Mouse (Mus musculus) liver, embryonic 14.5 days (tissue): ENCODE data around the gene Man1a2. TPM values are rescaled to one million over a fixed set of nuclear protein-coding genes. Genes with fewer than 3 reads are reported as not detected.

Source experiments
- ATAC-seq: fragments of 200-750 bp; cut with Nextera tagmentation; 2 replicates; pipeline ENCODE4 v1.8.0; 2017; ENCODE audit warnings: moderate number of reproducible peaks, mild to moderate bottlenecking, moderate library complexity; ENCODE audit not compliant: insufficient read depth
- DNase-seq, 3 experiments: peaks; one replicate each; pipeline ENCODE4 v3.0.0-alpha.2; 2012 to 2013; ENCODE audit warnings: low read depth in 3 of 3, low spot score in 3 of 3
- H3K27ac ChIP-seq: fragments of 300-500 bp; sonication (generic); 2 replicates; pipeline ENCODE4 v1.5.1; 2014; ENCODE audit warnings: moderate library complexity, mild to moderate bottlenecking, control low read depth, inconsistent platforms
- H3K27me3 ChIP-seq: fragments of 300-500 bp; sonication (generic); 2 replicates; pipeline ENCODE4 v1.6.1; 2014; ENCODE audit warnings: mild to moderate bottlenecking, low read length, moderate library complexity; ENCODE audit not compliant: control insufficient read depth, insufficient read depth
- H3K36me3 ChIP-seq: fragments of 300-500 bp; sonication (generic); replicated peaks from 2 replicates; pipeline ENCODE4 v1.6.1; 2014; ENCODE audit warnings: low read depth; ENCODE audit not compliant: control insufficient read depth, insufficient read depth
- H3K4me1 ChIP-seq, 2 experiments: fragments of 200-500 bp in 1 of 2; fragments of 300-500 bp in 1 of 2; sonication (generic) in 1 of 2; replicated peaks; 2 replicates each; pipeline ENCODE4 v1.6.1; 2012 to 2014; ENCODE audit warnings: antibody characterized with exemption in 1 of 2, inconsistent platforms in 1 of 2, low read length in 1 of 2; ENCODE audit not compliant: control insufficient read depth in 2 of 2, insufficient read depth in 2 of 2
- H3K4me2 ChIP-seq: fragments of 300-500 bp; sonication (generic); 2 replicates; pipeline ENCODE4 v1.6.1; 2014; ENCODE audit warnings: low read depth, mild to moderate bottlenecking, control low read depth, moderate library complexity
- H3K4me3 ChIP-seq, 2 experiments: fragments of 200-500 bp in 1 of 2; fragments of 300-500 bp in 1 of 2; sonication (generic) in 1 of 2; 2 replicates each; pipeline ENCODE4 v1.5.1; 2012 to 2014; ENCODE audit warnings: low read depth in 2 of 2, low read length in 2 of 2, mild to moderate bottlenecking in 2 of 2, control low read depth in 1 of 2, inconsistent platforms in 1 of 2, moderate library complexity in 1 of 2; ENCODE audit not compliant: insufficient read depth in 1 of 2
- H3K9ac ChIP-seq: fragments of 300-500 bp; sonication (generic); replicated peaks from 2 replicates; pipeline ENCODE4 v1.6.1; 2014; ENCODE audit warnings: mild to moderate bottlenecking, control low read depth, moderate library complexity
- H3K9me3 ChIP-seq: fragments of 300-500 bp; sonication (generic); 2 replicates; pipeline ENCODE4 v1.6.1; 2016; ENCODE audit warnings: low read length, mixed read lengths; ENCODE audit not compliant: control insufficient read depth
- CTCF ChIP-seq: IDR thresholded peaks from 2 replicates; pipeline ENCODE4 v1.5.1; 2016; ENCODE audit warnings: antibody characterized with exemption, low read depth, control low read depth
- EP300 ChIP-seq: IDR thresholded peaks from 2 replicates; pipeline ENCODE4 v1.6.1; 2016; ENCODE audit warnings: antibody characterized with exemption, low read depth
- WGBS: fragments of 180-500 bp; shearing (Covaris S2); extraction: QIAGEN DNeasy Blood & Tissue Kit; methylation state at CpG from one replicate; pipeline ENCODE4 v1.1.7; 2014; ENCODE audit not compliant: insufficient replicate concordance; 5-methylcytosine and 5-hydroxymethylcytosine counted together
- polyA plus RNA-seq, 2 experiments: library from polyadenylated mRNA; depleted of rRNA in 1 of 2; stranded (reverse) in 1 of 2; unstranded in 1 of 2; fragments of >200 nt; fragmentation: Nextera tagmentation in 1 of 2; extraction: Ambion mirVana in 1 of 2; gene quantifications; 2 replicates each; pipeline versions ENCODE4 v1.2.1 to v1.2.3; 2012 to 2014

Man1a2 gene
- polyA plus RNA-seq, 2 experiments: 3.7 to 27.9 TPM

- no peaks in the 10 kb centered on the region for H3K4me1 ChIP-seq
- no peaks in the 10 kb centered on the region for H3K36me3 ChIP-seq
- H3K27me3 ChIP-seq: no peaks in the 10 kb centered on the region
- WGBS: 76% methylated on average over 2 of the region's 2 CpGs
- DNase-seq: no peak
- TF ChIP-seq CTCF: no peak
- no peak for TF ChIP-seq EP300
- no peak overlapping the region for H3K9ac ChIP-seq
- H3K4me2 ChIP-seq: no peak overlapping the region
- no peak overlapping the region for H3K27ac ChIP-seq
- no peak for ATAC-seq
- no peak overlapping the region for H3K4me3 ChIP-seq
- no peaks in the 10 kb centered on the region for H3K9me3 ChIP-seq
Measured at GRCm38 (mm10) chr3:100604539-100604938, 80.8 kb downstream of the Man1a2 start.

- H3K4me1 ChIP-seq: no peaks in the 10 kb centered on the region
- H3K27ac ChIP-seq: no peak overlapping the region
- no peak overlapping the region for H3K4me2 ChIP-seq
- TF ChIP-seq CTCF: no peak
- no peak for TF ChIP-seq EP300
- 66% methylated on average over 2 of the region's 2 CpGs for WGBS
- no peaks in the 10 kb centered on the region for H3K9me3 ChIP-seq
- ATAC-seq: no peak
- H3K36me3 ChIP-seq: no peaks in the 10 kb centered on the region
- DNase-seq: no peak
- no peak overlapping the region for H3K4me3 ChIP-seq
- H3K27me3 ChIP-seq: no peaks in the 10 kb centered on the region
- no peak overlapping the region for H3K9ac ChIP-seq
Measured at GRCm38 (mm10) chr3:100599265-100599820, 86.0 kb downstream of the Man1a2 start.

GRCm38 (mm10) chr3:100591053-100591452, 94.2 kb downstream of the Man1a2 start:
- Histone ChIP-seq H3K27ac (no peak overlapping the region), H3K27me3 (no peaks in the 10 kb centered on the region), H3K9me3 (no peaks in the 10 kb centered on the region), H3K4me2 (no peak overlapping the region), H3K9ac (no peak overlapping the region), H3K4me3 (no peak overlapping the region), H3K36me3 (no peaks in the 10 kb centered on the region), H3K4me1 (no peaks in the 10 kb centered on the region)
- ATAC-seq: no peak
- whole genome bisulfite sequencing: 76% methylated on average over 4 of the region's 4 CpGs
- TF ChIP-seq CTCF (no peak), EP300 (no peak)
- DNase-seq: no peak

GRCm38 (mm10) chr3:100582721-100583355, 102.5 kb downstream of the Man1a2 start:
- ATAC-seq (no peak), DNase-seq (no peak)
- Histone ChIP-seq H3K4me3 (no peak overlapping the region), H3K27ac (no peak overlapping the region), H3K4me1 (no peaks in the 10 kb centered on the region), H3K9ac (no peak overlapping the region), H3K9me3 (no peaks in the 10 kb centered on the region), H3K27me3 (no peaks in the 10 kb centered on the region), H3K4me2 (no peak overlapping the region), H3K36me3 (no peaks in the 10 kb centered on the region)
- WGBS: 77% methylated on average over 1 of the region's 1 CpGs
- TF ChIP-seq CTCF: no peak
- no peak for TF ChIP-seq EP300

GRCm38 (mm10) chr3:100572571-100573183, 112.6 kb downstream of the Man1a2 start:
- Histone ChIP-seq H3K27me3 (no peaks in the 10 kb centered on the region), H3K4me2 (no peak overlapping the region), H3K4me3 (no peak overlapping the region), H3K27ac (no peak overlapping the region), H3K4me1 (no peaks in the 10 kb centered on the region), H3K9ac (no peak overlapping the region), H3K9me3 (no peaks in the 10 kb centered on the region), H3K36me3 (peaks cover 2% of the 10 kb centered on the region)
- 74% methylated on average over 3 of the region's 3 CpGs for WGBS
- TF ChIP-seq EP300: no peak
- no peak for TF ChIP-seq CTCF
- ATAC-seq (no peak), DNase-seq (no peak)
